9 mouse cellular contexts compared by ENCODE assay signal in the genomic region with DNA sequence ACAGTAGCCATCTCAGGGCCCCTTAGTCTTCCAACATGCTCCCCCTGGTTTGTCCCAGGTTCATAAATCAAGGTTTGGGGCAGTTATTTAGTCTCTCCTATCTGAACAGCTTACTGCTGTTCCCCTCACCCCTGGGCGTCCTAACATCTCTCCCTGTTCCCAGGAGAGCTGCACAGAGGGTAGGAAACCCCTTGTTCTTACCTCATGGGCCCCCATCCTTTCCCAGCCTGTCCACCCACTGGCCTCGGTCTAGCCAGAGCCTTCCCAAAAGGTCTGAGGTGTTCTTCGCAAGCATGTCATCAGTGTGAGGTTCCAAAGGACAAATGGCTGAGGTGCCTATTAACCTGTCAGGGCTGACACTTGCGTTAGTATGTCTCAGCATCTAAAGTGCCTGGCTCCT. TPM values are rescaled to one million over a fixed set of nuclear protein-coding genes. Genes with fewer than 3 reads are reported as not detected.
DNase-seq lines count a peak whose midpoint lies in the region; ATAC-seq lines count a peak whose summit lies in the region.
"Had no signal": no experiment of that assay in that cellular context is flagged by ENCODE, and none has a peak within 500 bp of the region (broad histone marks: within the 10 kb centered on the region; RNA-seq: fewer than 3 reads in every experiment).

No protein-coding gene starts in this region.

- DNase-seq in heart, postnatal 36 days: no peak
- DNase-seq in midbrain, embryonic 10.5 days (ENCODE audit: low spot score): no peak
- no peak for DNase-seq in intestine, embryonic 14.5 days (ENCODE audit: low spot score)
- no peak for DNase-seq in frontal cortex, postnatal 10 days (ENCODE audit: low spot score in 2 of 2)
- DNase-seq in thymus, postnatal 4 days: no peak
- DNase-seq: thymus, postnatal 14 days had no signal

- intact Hi-C loops in heart, postnatal 36 days (cut with DNase I): loop anchor here (1.0 to 2.0 kb wide), 2 partner anchors 48 to 74 kb away; no protein-coding TSS in a partner anchor

- H3K36me3 ChIP-seq in heart, embryonic 14.5 days (ENCODE audit: control insufficient read depth, insufficient read depth, low read length): peaks cover 12% of the 10 kb centered on the region; the same call in 1 of the 2 replicates
- H3K36me3 ChIP-seq in midbrain, embryonic 10.5 days: peaks cover 11% of the 10 kb centered on the region; the same call in 1 of the 2 replicates
- no peaks in the 10 kb centered on the region for H3K36me3 ChIP-seq in midbrain, embryonic 13.5 days
- no peaks in the 10 kb centered on the region for H3K36me3 ChIP-seq in intestine, embryonic 14.5 days (ENCODE audit: control insufficient read depth, insufficient read depth, low read length)
- H3K36me3 ChIP-seq in stomach, embryonic 15.5 days: no peaks in the 10 kb centered on the region

- WGBS in heart, embryonic 14.5 days: 78% methylated on average over 4 of the region's 4 CpGs
- 91% methylated on average over 4 of the region's 4 CpGs for WGBS in midbrain, embryonic 10.5 days
- 87% methylated on average over 4 of the region's 4 CpGs for WGBS in midbrain, embryonic 13.5 days
- 83% methylated on average over 4 of the region's 4 CpGs for WGBS in intestine, embryonic 14.5 days
- 85% methylated on average over 4 of the region's 4 CpGs for WGBS in stomach, embryonic 15.5 days

- H3K27me3 ChIP-seq in heart, embryonic 14.5 days (ENCODE audit: control insufficient read depth, insufficient read depth, low read length): no peaks in the 10 kb centered on the region
- peaks cover 4% of the 10 kb centered on the region; the same call in 1 of the 2 replicates for H3K27me3 ChIP-seq in midbrain, embryonic 10.5 days (ENCODE audit: low read depth, poor library complexity, severe bottlenecking)
- H3K27me3 ChIP-seq in midbrain, embryonic 13.5 days: no peaks in the 10 kb centered on the region
- H3K27me3 ChIP-seq in intestine, embryonic 14.5 days (replicated peaks; ENCODE audit: control insufficient read depth, insufficient read depth, low read length): no peaks in the 10 kb centered on the region
- no peaks in the 10 kb centered on the region for H3K27me3 ChIP-seq in stomach, embryonic 15.5 days (replicated peaks)

- H3K9ac ChIP-seq in heart, embryonic 14.5 days (ENCODE audit: low read length): peak overlapping the region; percentile 71
- no peak overlapping the region for H3K9ac ChIP-seq in midbrain, embryonic 13.5 days (replicated peaks)
- no peak overlapping the region for H3K9ac ChIP-seq in intestine, embryonic 14.5 days (ENCODE audit: low read length)
- no peak overlapping the region for H3K9ac ChIP-seq in stomach, embryonic 15.5 days

- H3K4me2 ChIP-seq in heart, embryonic 14.5 days (ENCODE audit: low read length): peak overlapping the region; percentile 82
- H3K4me2 ChIP-seq in midbrain, embryonic 13.5 days (replicated peaks): no peak overlapping the region
- H3K4me2 ChIP-seq in intestine, embryonic 14.5 days (ENCODE audit: low read length): 0 out of 2 replicates have a peak overlapping the region, but pooled peaks have one; percentile 72
- H3K4me2 ChIP-seq in stomach, embryonic 15.5 days: peak overlapping the region; percentile 68; the same call in 1 of the 2 replicates

- peaks cover 35 to 41% of the 10 kb centered on the region in 2 experiments for H3K4me1 ChIP-seq in heart, embryonic 14.5 days (ENCODE audit: control insufficient read depth in 2 of 2, insufficient read depth in 2 of 2, low read length in 2 of 2)
- peaks cover 45% of the 10 kb centered on the region for H3K4me1 ChIP-seq in midbrain, embryonic 10.5 days
- peaks cover 35% of the 10 kb centered on the region for H3K4me1 ChIP-seq in midbrain, embryonic 13.5 days (replicated peaks)
- H3K4me1 ChIP-seq in intestine, embryonic 14.5 days (replicated peaks; ENCODE audit: control insufficient read depth, insufficient read depth, low read length): peaks cover 34% of the 10 kb centered on the region
- peaks cover 29% of the 10 kb centered on the region for H3K4me1 ChIP-seq in stomach, embryonic 15.5 days

- H3K9me3 ChIP-seq in heart, embryonic 14.5 days (ENCODE audit: control insufficient read depth, low read length): no peaks in the 10 kb centered on the region
- no peaks in the 10 kb centered on the region for H3K9me3 ChIP-seq in midbrain, embryonic 10.5 days (replicated peaks)
- H3K9me3 ChIP-seq in midbrain, embryonic 13.5 days: no peaks in the 10 kb centered on the region
- H3K9me3 ChIP-seq in intestine, embryonic 14.5 days (ENCODE audit: control insufficient read depth, low read length): no peaks in the 10 kb centered on the region
- no peaks in the 10 kb centered on the region for H3K9me3 ChIP-seq in stomach, embryonic 15.5 days

- ATAC-seq in heart, embryonic 14.5 days (ENCODE audit: insufficient number of reproducible peaks, insufficient read depth, low FRiP score, low read depth): no peak
- no peak for ATAC-seq in midbrain, embryonic 13.5 days
- ATAC-seq in intestine, embryonic 14.5 days (replicated peaks; ENCODE audit: low FRiP score, low TSS enrichment, low read depth): no peak
- ATAC-seq in stomach, embryonic 15.5 days (ENCODE audit: insufficient read depth, low FRiP score, low read depth): no peak

- peak overlapping the region in 1 of 2 experiments; percentile 37; a peak in 1 of 4 replicates for H3K4me3 ChIP-seq in heart, embryonic 14.5 days (ENCODE audit: control insufficient read depth in 1 of 2, insufficient read depth in 1 of 2, low read depth in 1 of 2, low read length in 2 of 2)
- H3K4me3 ChIP-seq in midbrain, embryonic 10.5 days: no peak overlapping the region
- H3K4me3 ChIP-seq in midbrain, embryonic 13.5 days (replicated peaks): no peak overlapping the region
- H3K4me3 ChIP-seq in intestine, embryonic 14.5 days (ENCODE audit: low read depth, low read length): no peak overlapping the region
- no peak overlapping the region for H3K4me3 ChIP-seq in stomach, embryonic 15.5 days (replicated peaks)

- H3K27ac ChIP-seq in heart, embryonic 14.5 days (replicated peaks in 1 of 2; ENCODE audit: control insufficient read depth in 1 of 2, insufficient read depth in 1 of 2, low read depth in 2 of 2, low read length in 2 of 2): peak overlapping the region; percentile 98 to 100
- H3K27ac ChIP-seq in midbrain, embryonic 10.5 days (replicated peaks): peak overlapping the region; percentile 90
- H3K27ac ChIP-seq in midbrain, embryonic 13.5 days: no peak overlapping the region
- peak overlapping the region; percentile 90 for H3K27ac ChIP-seq in intestine, embryonic 14.5 days (ENCODE audit: low read depth)
- peak overlapping the region; percentile 87 for H3K27ac ChIP-seq in stomach, embryonic 15.5 days

RNA-seq across cellular contexts. Expression of a gene that starts 1.6 kb away (rescaled TPM):
- polyA plus RNA-seq in heart, embryonic 14.5 days (2014; fragmentation: Nextera tagmentation; extraction: Ambion mirVana): 16.6 and 20.3 TPM in 2 replicates
- total RNA-seq in heart, postnatal 36 days (2021): 10 to 100 TPM; 24.0 to 68.3 TPM
- 9.2 TPM in 2 replicates for polyA plus RNA-seq in midbrain, embryonic 10.5 days (2016; fragmentation: Nextera tagmentation; extraction: Ambion mirVana)
- 16.9 and 17.6 TPM in 2 replicates for polyA plus RNA-seq in midbrain, embryonic 13.5 days (2015; fragmentation: Nextera tagmentation; extraction: Ambion mirVana)
- 9.2 and 11.9 TPM in 2 replicates for polyA plus RNA-seq in intestine, embryonic 14.5 days (2014; fragmentation: Nextera tagmentation; extraction: Ambion mirVana)
- polyA plus RNA-seq in stomach, embryonic 15.5 days (2015; fragmentation: Nextera tagmentation; extraction: Ambion mirVana): 19.6 and 21.8 TPM in 2 replicates
